Mouse (Mus musculus) 3134 (cell line): ENCODE data around the gene Aifm1.
A peak's percentile ranks its signal among the peaks of the same experiment; 100 is the strongest.
"Not testable (repeated sequence)": the region's sequence is repeated elsewhere in the genome, so short reads cannot be mapped to it uniquely, and the experiment has no call there.

Source experiments
- DNase-seq: peaks from one replicate; pipeline ENCODE4 v3.0.0-alpha.2; 2011; ENCODE audit warnings: low spot score; ENCODE audit not compliant: insufficient read length; ENCODE audit errors: extremely low read depth

Aifm1 gene

GRCm38 (mm10) chrX:48460496-48460895, 52.9 kb downstream of the Aifm1 start:
- no peak for DNase-seq

GRCm38 (mm10) chrX:48456956-48457355, 56.4 kb downstream of the Aifm1 start:
- DNase-seq: peak; percentile 57

DNA sequence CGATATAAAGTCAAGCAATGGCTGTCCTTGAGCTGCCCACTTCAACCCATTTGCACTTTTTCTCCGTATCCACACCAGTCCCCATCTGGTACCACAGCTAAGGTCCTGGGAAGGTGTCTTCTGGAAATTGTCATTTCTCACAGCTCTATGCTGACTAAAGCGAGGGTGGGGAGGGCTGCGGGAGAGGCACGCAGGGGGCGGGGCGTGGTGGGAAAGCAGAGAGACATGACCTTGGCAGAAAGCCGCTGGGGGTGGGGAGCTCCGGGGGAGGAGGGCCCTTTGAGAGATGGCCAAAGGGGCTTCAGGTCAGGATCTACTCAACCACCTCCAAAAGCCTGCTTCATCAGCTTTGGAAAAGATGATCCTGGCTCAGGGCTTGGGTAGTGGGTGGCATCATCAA, 58.3 kb downstream of the Aifm1 start:
- DNase-seq: peak; percentile 32

DNA sequence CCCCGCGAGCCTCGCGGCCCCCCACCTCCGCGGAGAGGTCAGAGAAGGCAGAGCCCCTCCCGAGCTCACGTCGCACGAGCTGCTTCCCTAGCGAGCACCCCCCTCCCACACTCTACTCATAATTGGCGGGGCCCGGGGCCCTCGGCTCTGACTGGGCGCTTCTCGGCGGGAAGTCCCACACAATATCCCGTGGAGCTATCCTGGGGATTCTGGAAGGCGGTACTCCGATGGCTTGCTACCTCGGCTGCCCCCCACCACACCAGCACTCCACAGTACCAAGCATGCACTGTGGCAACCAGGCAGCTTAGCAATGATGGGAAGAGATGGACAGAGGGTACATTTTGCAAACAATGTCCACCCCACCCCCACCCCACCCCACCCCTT, 58.9 kb downstream of the Aifm1 start:
- DNase-seq: no peak

DNA sequence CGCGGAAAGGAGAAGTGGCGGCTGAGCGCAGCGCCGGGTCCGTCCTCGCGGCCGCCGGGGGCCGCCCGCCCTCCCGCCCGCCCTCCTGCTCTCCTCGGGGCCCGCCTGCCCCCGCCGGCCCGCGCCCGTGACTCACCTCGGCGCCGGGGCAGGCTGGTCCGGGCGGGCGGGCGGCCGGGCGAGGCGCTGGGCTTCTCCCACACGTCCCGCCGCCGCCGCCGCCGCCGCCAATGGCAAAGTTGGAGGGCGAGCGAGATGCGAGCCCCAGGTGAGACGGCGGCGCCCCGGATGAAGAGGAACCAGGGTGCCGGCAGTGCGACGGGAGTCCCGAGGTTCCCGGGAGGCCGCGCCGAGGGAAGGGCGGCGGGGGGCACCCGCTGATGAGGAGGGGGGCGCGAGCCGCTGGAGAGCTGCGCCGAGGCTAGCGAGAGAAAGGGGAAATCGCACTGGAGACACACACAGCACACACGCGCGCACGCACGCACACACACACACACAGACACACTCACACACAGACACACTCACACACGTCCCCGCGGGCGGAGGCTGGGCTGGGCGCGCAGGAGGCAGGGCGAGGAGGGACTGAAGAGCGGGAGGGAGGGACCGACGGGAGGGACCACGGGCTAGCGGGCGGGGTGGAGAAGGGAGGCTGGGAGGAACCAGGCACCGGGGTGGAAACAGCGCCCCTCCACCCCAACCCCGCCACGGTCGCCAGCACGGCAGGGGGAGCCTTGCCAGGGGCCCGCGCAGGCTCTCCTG, 59.4 kb downstream of the Aifm1 start:
- DNase-seq: peak; percentile 86

DNA sequence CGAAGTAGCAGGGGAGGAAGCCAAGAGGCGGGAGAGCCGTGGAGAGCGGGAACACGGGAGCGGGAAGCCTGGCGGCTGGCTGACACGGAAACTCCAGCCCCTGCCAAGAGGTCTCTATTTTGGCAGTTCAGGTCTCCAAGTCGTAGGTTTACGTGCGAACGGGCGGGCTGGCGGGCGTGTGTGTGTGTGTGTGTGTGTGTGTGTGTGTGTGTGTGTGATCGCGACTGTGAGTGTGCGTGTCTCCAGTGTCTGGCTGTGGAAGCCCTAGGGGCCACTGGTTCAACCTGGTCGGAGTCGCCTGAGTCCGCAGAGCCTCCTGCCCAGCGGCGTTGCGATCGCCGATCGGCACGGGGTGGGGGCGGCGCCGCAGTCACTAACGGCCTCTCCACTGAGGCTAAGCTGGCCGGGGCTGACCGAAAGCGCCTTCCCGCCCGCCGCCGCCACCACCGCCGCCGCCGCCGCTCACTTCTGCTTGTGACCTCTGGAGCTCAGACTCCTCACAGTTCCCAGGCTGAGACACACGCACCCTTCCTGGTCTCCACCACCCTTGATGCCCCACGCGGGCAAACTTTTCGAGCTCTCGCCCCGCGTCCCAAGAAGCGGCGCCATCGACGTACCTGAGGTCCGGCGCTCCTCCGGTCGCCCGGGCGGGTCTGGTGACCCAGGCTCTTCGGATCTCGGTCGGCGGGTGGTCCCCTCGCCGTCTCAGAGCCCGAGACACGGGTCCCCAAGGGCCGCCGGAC, 60.3 kb downstream of the Aifm1 start:
- peak; percentile 66 for DNase-seq

DNA sequence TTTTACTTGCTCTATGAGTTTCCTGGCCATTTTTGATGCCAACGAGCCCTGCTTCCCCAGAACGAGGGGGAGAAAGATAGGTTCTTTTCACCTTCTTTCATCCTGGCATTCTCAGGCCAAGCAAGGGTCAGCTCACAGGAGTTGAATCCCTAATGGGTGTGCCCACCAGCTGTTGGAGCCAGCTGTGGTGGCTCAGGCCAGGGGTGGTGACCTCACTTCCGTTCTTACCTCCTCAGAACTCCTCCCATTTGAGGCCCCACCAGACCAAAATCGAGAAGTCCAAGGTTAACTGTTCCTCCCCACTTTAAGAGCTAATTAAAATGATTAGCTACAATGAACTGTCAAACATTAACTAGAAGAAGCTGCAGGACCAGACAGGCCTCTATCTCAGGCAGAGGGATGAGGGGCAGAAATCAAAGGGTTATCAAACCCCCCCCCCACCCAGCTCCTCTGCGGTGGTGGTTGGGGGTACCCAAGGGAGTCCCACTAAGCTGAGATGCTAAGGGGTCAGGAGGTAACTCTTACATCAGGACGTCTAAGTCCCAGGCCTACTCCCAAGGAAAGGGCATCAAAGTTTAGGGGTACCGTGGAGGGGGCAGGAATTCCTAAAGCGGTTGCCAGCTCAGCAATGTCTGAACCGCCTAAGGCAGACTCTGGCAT, 61.0 kb downstream of the Aifm1 start:
- peak; percentile 34 for DNase-seq

GRCm38 (mm10) chrX:48449646-48450045, 63.7 kb downstream of the Aifm1 start:
- DNase-seq: no peak

DNA sequence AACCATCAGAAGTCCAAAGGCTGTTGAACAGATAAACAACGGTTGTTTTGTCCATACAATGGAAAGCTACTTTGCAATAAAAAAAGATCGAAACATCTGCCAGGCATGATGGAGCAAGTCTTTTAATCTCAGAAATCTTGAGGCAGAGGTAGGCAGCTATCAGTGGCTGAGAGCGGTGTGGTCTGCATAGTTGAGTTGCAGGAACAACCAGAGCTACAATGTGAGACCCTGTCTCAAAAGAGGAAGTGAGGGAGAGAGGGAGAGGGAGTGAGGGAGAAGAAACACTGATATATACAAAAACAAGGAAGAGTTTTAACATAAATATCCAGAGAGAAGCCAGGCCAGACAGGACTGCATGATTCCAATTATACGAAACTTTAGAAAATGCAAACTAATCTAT, 68.7 kb downstream of the Aifm1 start:
- DNase-seq: no peak

- DNase-seq: peak; percentile 51
Measured at GRCm38 (mm10) chrX:48441954-48442353, 71.4 kb downstream of the Aifm1 start.

DNA sequence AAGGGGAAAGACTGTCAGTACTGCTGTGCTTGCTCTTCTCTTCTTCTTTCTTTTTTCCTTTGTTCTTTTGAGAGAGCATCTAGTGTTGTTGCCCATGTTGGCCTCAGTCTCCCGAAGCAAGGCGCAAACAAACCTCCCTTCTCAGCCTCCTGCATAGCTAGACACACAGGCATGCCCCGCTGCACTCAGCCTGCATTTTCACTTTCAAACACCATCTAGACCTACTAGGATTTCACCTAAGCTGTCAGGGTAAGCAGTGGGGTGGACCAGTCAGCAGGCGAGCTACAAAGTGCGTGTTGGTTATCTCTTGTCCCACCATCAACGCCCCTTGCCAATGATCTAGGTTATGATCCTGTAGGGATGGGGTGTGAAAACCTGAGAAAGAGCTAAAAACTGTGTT, 71.8 kb downstream of the Aifm1 start:
- no peak for DNase-seq

GRCm38 (mm10) chrX:48439036-48439435, 74.3 kb downstream of the Aifm1 start:
- DNase-seq: peak; percentile 59

DNA sequence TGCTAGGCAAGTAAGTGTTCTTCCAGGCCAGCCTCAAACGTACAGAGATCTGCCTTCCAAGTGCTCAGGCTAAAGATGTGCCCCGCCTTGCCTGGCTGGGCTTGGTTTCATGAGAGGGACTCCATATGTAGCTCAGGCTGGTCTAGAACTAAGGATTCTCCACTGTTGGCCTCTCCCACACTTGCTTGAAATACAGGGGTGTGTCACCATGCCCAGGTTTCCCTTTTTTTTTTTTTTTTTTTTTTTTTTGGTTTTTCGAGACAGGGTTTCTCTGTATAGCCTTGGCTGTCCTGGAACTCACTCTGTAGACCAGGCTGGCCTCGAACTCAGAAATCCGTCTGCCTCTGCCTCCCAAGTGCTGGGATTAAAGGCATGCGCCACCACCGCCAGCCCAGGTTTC, 77.3 kb downstream of the Aifm1 start:
- DNase-seq: not testable (repeated sequence)

GRCm38 (mm10) chrX:48435477-48435900, 77.9 kb downstream of the Aifm1 start:
- DNase-seq: peak; percentile 80

- no peak for DNase-seq
Measured at GRCm38 (mm10) chrX:48434251-48434650, 79.1 kb downstream of the Aifm1 start.

GRCm38 (mm10) chrX:48433527-48433899, 79.8 kb downstream of the Aifm1 start:
- DNase-seq: no peak

DNA sequence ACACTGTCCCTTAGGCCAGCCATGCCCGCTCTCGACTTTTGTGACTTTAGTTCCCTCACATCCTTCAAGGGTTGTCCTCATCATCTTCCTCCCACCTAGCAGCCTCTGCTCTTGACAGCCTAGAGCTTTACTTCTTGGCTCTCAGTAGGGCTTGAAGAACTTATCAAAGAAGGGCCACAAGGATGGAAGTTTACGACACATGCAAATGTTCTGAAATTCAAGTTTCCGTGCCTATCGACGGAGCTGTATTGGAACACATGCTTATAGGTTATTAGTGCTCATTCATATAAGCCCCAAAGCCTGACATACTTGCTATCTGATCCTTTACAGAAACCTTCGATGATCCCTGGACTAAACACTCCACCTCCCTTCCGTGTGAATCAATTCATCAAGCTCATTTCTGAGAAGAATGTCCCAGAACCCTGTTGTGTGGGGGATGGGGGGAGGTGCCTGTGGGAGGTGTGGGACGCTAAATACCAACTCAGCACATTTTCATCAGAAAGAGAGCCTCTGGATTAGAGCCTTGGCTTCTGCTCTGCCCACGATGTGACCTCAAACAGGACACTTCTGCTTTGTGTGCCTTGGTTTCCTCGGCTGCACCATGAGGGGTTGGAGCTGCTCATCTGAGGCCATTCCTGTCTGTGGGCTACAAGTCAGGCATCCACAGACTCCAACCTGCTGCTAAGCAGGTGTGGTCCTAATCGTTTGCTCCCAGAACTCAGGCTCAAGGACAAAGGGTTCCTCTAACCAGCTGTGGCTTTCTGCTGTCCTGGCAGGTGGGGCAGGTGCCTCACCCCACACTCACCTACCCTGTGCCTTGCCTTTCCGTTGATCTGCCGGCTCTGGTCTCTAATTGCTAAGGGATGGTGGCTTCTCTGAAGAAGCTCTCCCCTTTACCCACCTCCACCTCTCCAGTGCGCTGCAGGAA, 80.5 kb downstream of the Aifm1 start:
- no peak for DNase-seq

DNA sequence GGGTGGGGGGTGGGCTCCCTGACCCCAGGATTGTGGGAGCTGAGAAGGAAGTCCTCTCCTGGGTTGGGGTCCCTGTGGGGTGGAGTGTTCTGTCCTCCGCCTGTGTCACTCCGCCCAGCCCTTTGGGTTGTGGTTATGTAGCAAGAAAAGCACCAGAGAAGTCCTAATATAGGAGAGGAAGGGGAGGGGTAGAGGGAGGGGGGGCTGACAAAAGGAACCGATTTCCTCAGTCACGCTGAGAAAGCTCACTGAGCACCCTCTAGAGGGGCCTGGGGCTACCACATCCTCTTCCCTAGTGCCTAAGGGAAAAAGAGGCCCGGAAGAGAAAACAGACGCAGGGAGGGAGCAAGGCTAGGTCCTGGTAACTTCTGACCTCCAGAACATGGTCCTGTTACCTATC, 83.8 kb downstream of the Aifm1 start:
- no peak for DNase-seq

DNA sequence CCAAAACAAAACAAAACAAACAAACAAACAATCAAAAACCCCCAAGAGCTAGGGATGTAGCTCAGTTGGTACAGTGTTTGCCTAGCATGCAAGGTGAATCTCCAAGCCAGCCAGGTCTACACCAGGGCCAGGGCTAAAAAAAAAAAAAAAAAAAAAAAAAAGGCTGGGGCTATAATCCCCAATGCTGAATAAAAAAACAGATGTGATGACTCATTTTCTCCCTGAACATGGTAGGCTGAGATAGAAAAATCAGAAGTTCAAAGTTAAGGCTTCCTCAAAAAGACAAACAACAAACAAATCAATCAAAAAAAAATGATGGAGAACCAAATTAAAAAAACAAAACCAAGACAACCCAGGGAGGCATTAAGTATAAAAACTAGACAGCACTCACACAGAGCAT, 84.3 kb downstream of the Aifm1 start:
- no peak for DNase-seq

- DNase-seq: no peak
Measured at GRCm38 (mm10) chrX:48428642-48429041, 84.7 kb downstream of the Aifm1 start.

- DNase-seq: no peak
Measured at GRCm38 (mm10) chrX:48428241-48428640, 85.1 kb downstream of the Aifm1 start.
